Mouse (Mus musculus): ENCODE measurements around the gene Ldhd.

GRCm38 (mm10) chr8:111613181-111613580 lies 17.0 kb downstream of the Ldhd start:
- TF ChIP-seq EP300 (IDR thresholded peaks at IDR 0.05) (peak; percentile 30; the same call in 1 of the 2 replicates), CTCF (IDR thresholded peaks at IDR 0.05) (no peak)

Data from lung, postnatal 0 days (tissue).